Mouse (Mus musculus): ENCODE data around the gene Tcl1b3. TPM values are rescaled to one million over a fixed set of nuclear protein-coding genes. Genes with fewer than 3 reads are reported as not detected.
"Not testable (repeated sequence)": the region's sequence is repeated elsewhere in the genome, so short reads cannot be mapped to it uniquely, and the experiment has no call there.

Tcl1b3 gene
- total and polyA plus RNA-seq, 2 experiments from 2014 or later: not detected

GRCm38 (mm10) chr12:105166734-105167133 lies 24.1 kb upstream of the Tcl1b3 start:
- Histone ChIP-seq H3K4me1 (ENCODE audit: insufficient read depth, low read length) (no peaks in the 10 kb centered on the region), H3K4me3 (ENCODE audit: low read length) (no peak overlapping the region), H3K9ac (replicated peaks; ENCODE audit: low read length) (no peak overlapping the region), H3K27me3 (ENCODE audit: insufficient read depth, low read length) (no peaks in the 10 kb centered on the region), H3K9me3 (ENCODE audit: low read length) (no peaks in the 10 kb centered on the region), H3K36me3 (ENCODE audit: insufficient read depth, low read length) (no peaks in the 10 kb centered on the region), H3K27ac (no peak overlapping the region), H3K4me2 (ENCODE audit: low read depth, low read length) (no peak overlapping the region)
- no peak for TF ChIP-seq CTCF (IDR thresholded peaks at IDR 0.05; ENCODE audit: low read depth)
- ATAC-seq (no peak), DNase-seq (ENCODE audit: low spot score) (no peak)
- 63% methylated on average over 3 of the region's 3 CpGs for WGBS

- DNase-seq (ENCODE audit: low spot score): no peak
- TF ChIP-seq CTCF (IDR thresholded peaks at IDR 0.05; ENCODE audit: low read depth): no peak
- no peaks in the 10 kb centered on the region for H3K4me1 ChIP-seq (ENCODE audit: insufficient read depth, low read length)
- ATAC-seq: no peak
- no peak overlapping the region for H3K9ac ChIP-seq (replicated peaks; ENCODE audit: low read length)
- no peaks in the 10 kb centered on the region for H3K36me3 ChIP-seq (ENCODE audit: insufficient read depth, low read length)
- no peak overlapping the region for H3K4me3 ChIP-seq (ENCODE audit: low read length)
- H3K9me3 ChIP-seq (ENCODE audit: low read length): no peaks in the 10 kb centered on the region
- no peak overlapping the region for H3K27ac ChIP-seq
- 90% methylated on average over 2 of the region's 2 CpGs for WGBS
- H3K4me2 ChIP-seq (ENCODE audit: low read depth, low read length): no peak overlapping the region
- H3K27me3 ChIP-seq (ENCODE audit: insufficient read depth, low read length): no peaks in the 10 kb centered on the region
These were observed 17.5 kb upstream of the Tcl1b3 start for GRCm38 (mm10) chr12:105173366-105173765.

- H3K4me1 ChIP-seq (ENCODE audit: insufficient read depth, low read length); H3K36me3 ChIP-seq (ENCODE audit: insufficient read depth, low read length); H3K9me3 ChIP-seq (ENCODE audit: low read length); H3K27me3 ChIP-seq (ENCODE audit: insufficient read depth, low read length); DNase-seq (ENCODE audit: low spot score); H3K27ac ChIP-seq; ATAC-seq; H3K4me3 ChIP-seq (ENCODE audit: low read length); H3K9ac ChIP-seq (replicated peaks; ENCODE audit: low read length); H3K4me2 ChIP-seq (ENCODE audit: low read depth, low read length): not testable (repeated sequence)
- 28% methylated on average over 2 of the region's 2 CpGs for WGBS
- peak; percentile 42 for TF ChIP-seq CTCF (IDR thresholded peaks at IDR 0.05; ENCODE audit: low read depth)
These were observed 16.5 kb upstream of the Tcl1b3 start for GRCm38 (mm10) chr12:105174318-105174717.

- not testable (repeated sequence) for H3K4me1 ChIP-seq (ENCODE audit: insufficient read depth, low read length); H3K27ac ChIP-seq; H3K9ac ChIP-seq (replicated peaks; ENCODE audit: low read length); H3K4me3 ChIP-seq (ENCODE audit: low read length); DNase-seq (ENCODE audit: low spot score); H3K9me3 ChIP-seq (ENCODE audit: low read length); ATAC-seq; H3K36me3 ChIP-seq (ENCODE audit: insufficient read depth, low read length); H3K4me2 ChIP-seq (ENCODE audit: low read depth, low read length); H3K27me3 ChIP-seq (ENCODE audit: insufficient read depth, low read length)
- 79% methylated on average over 3 of the region's 3 CpGs for WGBS
These were observed 14.8 kb upstream of the Tcl1b3 start, which contains the start of gene Tcl1b5 for GRCm38 (mm10) chr12:105176044-105176443. Tcl1b5 (plus strand) TSS chr12:105176344.

GRCm38 (mm10) chr12:105181040-105181644 lies 9.7 kb upstream of the Tcl1b3 start:
- 76% methylated on average over 4 of the region's 4 CpGs for WGBS
- H3K9ac ChIP-seq (replicated peaks; ENCODE audit: low read length); H3K27ac ChIP-seq; H3K9me3 ChIP-seq (ENCODE audit: low read length); ATAC-seq; H3K27me3 ChIP-seq (ENCODE audit: insufficient read depth, low read length); H3K4me2 ChIP-seq (ENCODE audit: low read depth, low read length); H3K36me3 ChIP-seq (ENCODE audit: insufficient read depth, low read length); H3K4me3 ChIP-seq (ENCODE audit: low read length); DNase-seq (ENCODE audit: low spot score); H3K4me1 ChIP-seq (ENCODE audit: insufficient read depth, low read length): not testable (repeated sequence)

- DNase-seq (ENCODE audit: low spot score); ATAC-seq; H3K9me3 ChIP-seq (ENCODE audit: low read length); H3K36me3 ChIP-seq (ENCODE audit: insufficient read depth, low read length); H3K4me1 ChIP-seq (ENCODE audit: insufficient read depth, low read length); H3K4me2 ChIP-seq (ENCODE audit: low read depth, low read length); H3K4me3 ChIP-seq (ENCODE audit: low read length); H3K27me3 ChIP-seq (ENCODE audit: insufficient read depth, low read length); H3K27ac ChIP-seq; H3K9ac ChIP-seq (replicated peaks; ENCODE audit: low read length): not testable (repeated sequence)
- WGBS: 47% methylated on average over 2 of the region's 2 CpGs
- TF ChIP-seq CTCF (IDR thresholded peaks at IDR 0.05; ENCODE audit: low read depth): peak; percentile 49
These were observed 1.9 kb upstream of the Tcl1b3 start for GRCm38 (mm10) chr12:105188980-105189379.

GRCm38 (mm10) chr12:105199684-105200497 lies 9.0 kb downstream of the Tcl1b3 start:
- H3K4me1 ChIP-seq (ENCODE audit: insufficient read depth, low read length): not testable (repeated sequence)
- 15% methylated on average over 7 of the region's 7 CpGs for WGBS

GRCm38 (mm10) chr12:105201657-105202056 lies 10.8 kb downstream of the Tcl1b3 start, which contains the start of gene Tcl1b4:
Tcl1b4 (plus strand) TSS chr12:105201957.
- DNase-seq (ENCODE audit: low spot score); H3K4me2 ChIP-seq (ENCODE audit: low read depth, low read length); H3K9ac ChIP-seq (replicated peaks; ENCODE audit: low read length); H3K27ac ChIP-seq; H3K27me3 ChIP-seq (ENCODE audit: insufficient read depth, low read length); H3K4me3 ChIP-seq (ENCODE audit: low read length); ATAC-seq; H3K9me3 ChIP-seq (ENCODE audit: low read length); H3K36me3 ChIP-seq (ENCODE audit: insufficient read depth, low read length); H3K4me1 ChIP-seq (ENCODE audit: insufficient read depth, low read length): not testable (repeated sequence)
- WGBS: 92% methylated on average over 1 of the region's 1 CpGs

More at GRCm38 (mm10) chr12:105199684-105200497, 9.0 kb downstream of the Tcl1b3 start:
- not testable (repeated sequence) for H3K9ac ChIP-seq (replicated peaks; ENCODE audit: low read length); H3K9me3 ChIP-seq (ENCODE audit: low read length); H3K27ac ChIP-seq; H3K27me3 ChIP-seq (ENCODE audit: insufficient read depth, low read length); H3K4me3 ChIP-seq (ENCODE audit: low read length); H3K4me2 ChIP-seq (ENCODE audit: low read depth, low read length); H3K36me3 ChIP-seq (ENCODE audit: insufficient read depth, low read length); DNase-seq (ENCODE audit: low spot score)
- 0 out of 2 replicates have a peak, but pooled peaks have one; percentile 32 for ATAC-seq
